Mouse (Mus musculus): ENCODE measurements around the gene Eef2. TPM values are rescaled to one million over a fixed set of nuclear protein-coding genes. Genes with fewer than 3 reads are reported as not detected.
"Not testable (repeated sequence)": the region's sequence is repeated elsewhere in the genome, so short reads cannot be mapped to it uniquely, and the experiment has no call there.

Eef2 gene
- total and polyA plus RNA-seq, 3 experiments = 1,752 to 4,660 (median 2,649) TPM

DNA sequence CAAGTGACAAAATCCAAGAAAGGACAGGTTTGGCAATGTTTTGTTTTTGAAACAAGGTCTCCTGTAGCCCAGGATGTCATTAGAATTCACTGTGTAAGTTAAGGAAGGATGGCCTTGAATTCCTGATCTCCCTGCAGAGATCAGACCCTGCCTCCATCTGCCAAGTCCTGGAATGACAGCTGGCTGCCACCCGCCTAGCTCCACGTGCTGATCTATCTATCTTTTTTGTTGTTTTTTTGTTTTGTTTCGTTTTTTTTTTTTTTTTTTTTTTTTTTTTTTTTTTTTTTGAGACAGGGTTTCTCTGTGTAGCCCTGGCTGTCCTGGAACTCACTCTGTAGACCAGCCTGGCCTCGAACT is 1.1 kb upstream of the Eef2 start:
- H3K27me3 ChIP-seq (replicated peaks); H3K27ac ChIP-seq (ENCODE audit: insufficient read depth, low read depth); DNase-seq (ENCODE audit: extremely low read depth); dilution Hi-C loops (cut with MboI; ENCODE audit: extremely low pct_ligation_motif_present, extremely low pct_unique_long_range_greater_than_20kb, low sequenced_read_pairs); H3K9me3 ChIP-seq (replicated peaks; ENCODE audit: low read length): not testable (repeated sequence)
- H3K79me2 ChIP-seq (replicated peaks; ENCODE audit: control insufficient read depth, extremely low read depth, insufficient read depth, poor library complexity, severe bottlenecking) = peaks cover 38% of the 10 kb centered on the region
- in situ Hi-C loops (cut with MboI; ENCODE audit: low pct_ligation_motif_present, low pct_unique_long_range_greater_than_20kb, low sequenced_read_pairs) = loop anchor here (10.0 kb wide), 1 partner anchor 101 kb away; the partner anchor contains the start of gene Thop1
- H3K9ac ChIP-seq (ENCODE audit: insufficient read depth, low read depth) = 0 out of 2 replicates have a peak overlapping the region, but pooled peaks have one; percentile 9
- H3K4me3 ChIP-seq (replicated peaks in 1 of 3; ENCODE audit: low read depth in 2 of 3, low read length in 2 of 3, poor library complexity in 1 of 3) = peak overlapping the region in 1 of 3 experiments; percentile 28
- peak; percentile 10; the same call in 1 of the 2 replicates for TF ChIP-seq MXI1 (IDR thresholded peaks at IDR 0.05; ENCODE audit: low read depth, low read length)
- peak; percentile 15; the same call in 1 of the 2 replicates for TF ChIP-seq SIN3A (IDR thresholded peaks at IDR 0.05; ENCODE audit: low read length)
- TF ChIP-seq ZNF384 (IDR thresholded peaks at IDR 0.05; ENCODE audit: low read depth, low read length) = peak; percentile 77
- peak in 1 of 2 experiments; percentile 6; a peak in 1 of 4 replicates for TF ChIP-seq CTCF (conservative IDR thresholded peaks at IDR 0.05 in 1 of 2, IDR thresholded peaks at IDR 0.05 in 1 of 2; ENCODE audit: low read depth in 2 of 2, low read length in 2 of 2)
- TF ChIP-seq MYC (IDR thresholded peaks at IDR 0.05; ENCODE audit: low read depth, low read length) = peak; percentile 5; the same call in 1 of the 2 replicates
- peaks cover 22 to 36% of the 10 kb centered on the region in 2 experiments for H3K4me1 ChIP-seq (ENCODE audit: control insufficient read depth in 1 of 2, insufficient read depth in 2 of 2)
- H3K36me3 ChIP-seq (replicated peaks in 1 of 2; ENCODE audit: control insufficient read depth in 1 of 2, insufficient read depth in 1 of 2, low read length in 1 of 2) = peaks cover 30 to 33% of the 10 kb centered on the region in 2 experiments
- H3K4me2 ChIP-seq (ENCODE audit: insufficient read depth, low read depth, poor library complexity, severe bottlenecking) = peak overlapping the region; percentile 93

DNA sequence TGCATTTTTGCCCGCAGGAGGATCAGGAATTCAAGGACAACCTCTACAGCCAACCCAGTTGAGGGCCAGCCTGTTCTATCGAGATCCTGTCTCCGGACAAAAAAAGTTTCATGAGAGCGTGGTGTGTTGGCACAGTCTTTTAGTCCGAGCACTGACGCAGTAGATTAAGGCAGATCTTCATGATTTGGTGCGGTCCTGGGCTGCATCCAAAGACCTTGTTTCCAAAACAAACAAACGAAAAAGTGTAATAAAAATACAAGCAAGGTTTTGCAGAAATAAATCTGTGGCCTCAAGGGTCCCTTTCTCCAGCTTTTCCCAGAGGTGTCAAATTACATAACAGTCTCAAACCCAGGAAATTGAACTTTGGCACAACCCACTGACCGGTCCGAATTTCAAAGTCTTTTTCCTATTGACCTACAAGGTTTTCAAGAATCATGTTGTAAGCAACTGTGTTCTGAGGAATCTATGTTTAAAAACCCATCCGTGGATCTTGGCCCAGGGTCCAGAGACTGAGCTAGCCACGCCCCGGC is 430 bp upstream of the Eef2 start:
- H3K79me2 ChIP-seq (replicated peaks; ENCODE audit: control insufficient read depth, extremely low read depth, insufficient read depth, poor library complexity, severe bottlenecking) = peaks cover 39% of the 10 kb centered on the region
- dilution Hi-C loops (cut with MboI; ENCODE audit: extremely low pct_ligation_motif_present, extremely low pct_unique_long_range_greater_than_20kb, low sequenced_read_pairs) = no loop called here
- H3K9ac ChIP-seq (ENCODE audit: insufficient read depth, low read depth) = peak overlapping the region; percentile 23; the same call in 1 of the 2 replicates
- H3K9me3 ChIP-seq (replicated peaks; ENCODE audit: low read length) = no peaks in the 10 kb centered on the region
- peak overlapping the region in 2 of 3 experiments; percentile 21 to 99 for H3K4me3 ChIP-seq (replicated peaks in 1 of 3; ENCODE audit: low read depth in 2 of 3, low read length in 2 of 3, poor library complexity in 1 of 3)
- H3K27me3 ChIP-seq (replicated peaks) = no peaks in the 10 kb centered on the region
- TF ChIP-seq ZC3H11A (IDR thresholded peaks at IDR 0.05; ENCODE audit: low read depth, low read length) (no peak), ZNF384 (IDR thresholded peaks at IDR 0.05; ENCODE audit: low read depth, low read length) (0 out of 2 replicates have a peak, but pooled peaks have one; percentile 22), RCOR1 (conservative IDR thresholded peaks at IDR 0.05; ENCODE audit: low read depth, low read length) (0 out of 2 replicates have a peak, but pooled peaks have one; percentile 9)
- H3K4me2 ChIP-seq (ENCODE audit: insufficient read depth, low read depth, poor library complexity, severe bottlenecking) = peak overlapping the region; percentile 93
- no peak for DNase-seq (ENCODE audit: extremely low read depth)
- in situ Hi-C loops (cut with MboI; ENCODE audit: low pct_ligation_motif_present, low pct_unique_long_range_greater_than_20kb, low sequenced_read_pairs) = loop anchor here (10.0 kb wide), 1 partner anchor 101 kb away; the partner anchor contains the start of gene Thop1
- H3K36me3 ChIP-seq (replicated peaks in 1 of 2; ENCODE audit: control insufficient read depth in 1 of 2, insufficient read depth in 1 of 2, low read length in 1 of 2) = peaks cover 37 to 39% of the 10 kb centered on the region in 2 experiments
- no peak overlapping the region for H3K27ac ChIP-seq (ENCODE audit: insufficient read depth, low read depth)
- H3K4me1 ChIP-seq (ENCODE audit: control insufficient read depth in 1 of 2, insufficient read depth in 2 of 2) = peaks cover 22 to 43% of the 10 kb centered on the region in 2 experiments

DNA sequence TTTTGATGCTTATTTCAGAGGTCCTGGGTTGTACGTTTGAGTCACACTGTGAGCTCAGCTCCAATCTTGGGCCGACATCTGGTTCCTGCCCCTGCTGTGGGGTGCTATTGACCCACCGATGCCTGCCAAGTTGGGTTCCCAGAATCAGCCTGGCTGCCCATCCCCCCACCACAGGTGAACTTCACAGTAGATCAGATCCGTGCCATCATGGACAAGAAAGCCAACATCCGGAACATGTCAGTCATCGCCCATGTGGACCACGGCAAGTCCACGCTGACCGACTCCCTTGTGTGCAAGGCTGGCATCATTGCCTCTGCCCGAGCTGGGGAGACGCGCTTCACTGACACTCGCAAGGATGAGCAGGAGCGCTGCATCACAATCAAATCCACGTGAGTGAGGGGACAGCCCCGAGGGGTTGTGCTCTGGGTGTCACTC is 1.1 kb downstream of the Eef2 start:
- H3K9ac ChIP-seq (ENCODE audit: insufficient read depth, low read depth) = peak overlapping the region; percentile 98
- peak overlapping the region; percentile 96 to 99 (median 99) for H3K4me3 ChIP-seq (replicated peaks in 1 of 3; ENCODE audit: low read depth in 2 of 3, low read length in 2 of 3, poor library complexity in 1 of 3)
- dilution Hi-C loops (cut with MboI; ENCODE audit: extremely low pct_ligation_motif_present, extremely low pct_unique_long_range_greater_than_20kb, low sequenced_read_pairs) = no loop called here
- no peak for DNase-seq (ENCODE audit: extremely low read depth)
- in situ Hi-C loops (cut with MboI; ENCODE audit: low pct_ligation_motif_present, low pct_unique_long_range_greater_than_20kb, low sequenced_read_pairs) = loop anchor here (10.0 kb wide), 1 partner anchor 103 kb away; the partner anchor contains the start of gene Thop1
- peaks cover 52% of the 10 kb centered on the region in 2 experiments for H3K36me3 ChIP-seq (replicated peaks in 1 of 2; ENCODE audit: control insufficient read depth in 1 of 2, insufficient read depth in 1 of 2, low read length in 1 of 2)
- no peaks in the 10 kb centered on the region for H3K27me3 ChIP-seq (replicated peaks)
- peaks cover 39% of the 10 kb centered on the region for H3K79me2 ChIP-seq (replicated peaks; ENCODE audit: control insufficient read depth, extremely low read depth, insufficient read depth, poor library complexity, severe bottlenecking)
- peak; percentile 60 for TF ChIP-seq CHD2 (IDR thresholded peaks at IDR 0.05; ENCODE audit: low read length)
- TF ChIP-seq KAT2A (IDR thresholded peaks at IDR 0.05; ENCODE audit: insufficient replicate concordance, low read length) = no peak
- TF ChIP-seq MAZ (IDR thresholded peaks at IDR 0.05; ENCODE audit: low read depth, low read length) = no peak
- peak; percentile 41; the same call in 1 of the 2 replicates for TF ChIP-seq MYC (IDR thresholded peaks at IDR 0.05; ENCODE audit: low read depth, low read length)
- TF ChIP-seq POLR2A (IDR thresholded peaks at IDR 0.05; ENCODE audit: low read depth, low read length) = 0 out of 2 replicates have a peak, but pooled peaks have one; percentile 4
- 0 out of 2 replicates have a peak, but pooled peaks have one; percentile 18 for TF ChIP-seq TCF12 (IDR thresholded peaks at IDR 0.05; ENCODE audit: low read depth, low read length)
- peak; percentile 78; the same call in 1 of the 2 replicates for TF ChIP-seq MXI1 (IDR thresholded peaks at IDR 0.05; ENCODE audit: low read depth, low read length)
- 0 out of 2 replicates have a peak, but pooled peaks have one; percentile 34 for TF ChIP-seq NELFE (IDR thresholded peaks at IDR 0.05; ENCODE audit: low read depth, low read length)
- TF ChIP-seq BHLHE40 (IDR thresholded peaks at IDR 0.05; ENCODE audit: low read depth, low read length) = peak; percentile 40
- no peak for TF ChIP-seq USF2 (conservative IDR thresholded peaks at IDR 0.05; ENCODE audit: low read depth, low read length)
- peaks cover 22 to 47% of the 10 kb centered on the region in 2 experiments for H3K4me1 ChIP-seq (ENCODE audit: control insufficient read depth in 1 of 2, insufficient read depth in 2 of 2)
- H3K9me3 ChIP-seq (replicated peaks; ENCODE audit: low read length) = no peaks in the 10 kb centered on the region
- peak overlapping the region; percentile 60 for H3K4me2 ChIP-seq (ENCODE audit: insufficient read depth, low read depth, poor library complexity, severe bottlenecking)
- peak overlapping the region; percentile 84 for H3K27ac ChIP-seq (ENCODE audit: insufficient read depth, low read depth)
